Mouse (Mus musculus) forebrain, embryonic 13.5 days (tissue): ENCODE measurements around the gene Smg9. TPM values are rescaled to one million over a fixed set of nuclear protein-coding genes. Genes with fewer than 3 reads are reported as not detected.
A peak's percentile ranks its signal among the peaks of the same experiment; 100 is the strongest.

Experiments used
- ATAC-seq: fragments of 200-750 bp; cut with Nextera tagmentation; 2 replicates; pipeline ENCODE4 v1.8.0; 2017
- H3K27ac ChIP-seq: fragments of 300-500 bp; sonication (generic); 2 replicates; pipeline ENCODE4 v1.5.1; 2015; ENCODE audit warnings: inconsistent platforms, mild to moderate bottlenecking, moderate library complexity
- H3K27me3 ChIP-seq: fragments of 300-500 bp; sonication (generic); 2 replicates; pipeline ENCODE4 v1.6.1; 2015; ENCODE audit warnings: mild to moderate bottlenecking, inconsistent platforms
- H3K36me3 ChIP-seq: fragments of 300-500 bp; sonication (generic); 2 replicates; pipeline ENCODE4 v1.6.1; 2015; ENCODE audit warnings: mild to moderate bottlenecking, inconsistent platforms; ENCODE audit not compliant: poor library complexity, severe bottlenecking
- H3K4me1 ChIP-seq: fragments of 300-500 bp; sonication (generic); 2 replicates; pipeline ENCODE4 v1.6.1; 2015; ENCODE audit warnings: inconsistent platforms
- H3K4me2 ChIP-seq: fragments of 300-500 bp; sonication (generic); 2 replicates; pipeline ENCODE4 v1.6.1; 2015; ENCODE audit warnings: inconsistent platforms, mild to moderate bottlenecking, moderate library complexity
- H3K4me3 ChIP-seq: fragments of 300-500 bp; sonication (generic); 2 replicates; pipeline ENCODE4 v1.5.1; 2015; ENCODE audit warnings: mild to moderate bottlenecking, inconsistent platforms
- H3K9ac ChIP-seq: fragments of 300-500 bp; sonication (generic); 2 replicates; pipeline ENCODE4 v1.6.1; 2015; ENCODE audit warnings: mild to moderate bottlenecking, inconsistent platforms
- H3K9me3 ChIP-seq: fragments of 300-500 bp; sonication (generic); replicated peaks from 2 replicates; pipeline ENCODE4 v1.6.1; 2016; ENCODE audit warnings: inconsistent platforms
- WGBS: fragments of 180-500 bp; shearing (Covaris S2); methylation state at CpG from one replicate; pipeline ENCODE4 v1.1.7; 2015; 5-methylcytosine and 5-hydroxymethylcytosine counted together
- polyA plus RNA-seq: library from polyadenylated mRNA; unstranded; fragments of >200 nt; fragmentation: Nextera tagmentation; extraction: Ambion mirVana; gene quantifications from 2 replicates; pipeline ENCODE4 v1.2.1, GENCODE M21; 2015

Gene Smg9
- polyA plus RNA-seq, 1 experiment from 2014 or later, result 25.7 TPM

- Histone ChIP-seq H3K4me3 (no peak overlapping the region), H3K9ac (no peak overlapping the region), H3K4me1 (no peaks in the 10 kb centered on the region), H3K27ac (no peak overlapping the region), H3K9me3 (no peaks in the 10 kb centered on the region), H3K27me3 (peaks cover under 1% of the 10 kb centered on the region; the same call in 1 of the 2 replicates), H3K36me3 (no peaks in the 10 kb centered on the region), H3K4me2 (no peak overlapping the region)
- WGBS, result 86% methylated on average over 5 of the region's 5 CpGs
- ATAC-seq, result no peak
Observed at GRCm38 (mm10) chr7:24455726-24456125, 56.3 kb downstream of the Smg9 start.

- H3K4me1 ChIP-seq, result peaks cover 5% of the 10 kb centered on the region
- H3K36me3 ChIP-seq, result no peaks in the 10 kb centered on the region
- H3K4me3 ChIP-seq, result no peak overlapping the region
- H3K27ac ChIP-seq, result no peak overlapping the region
- no peak overlapping the region for H3K4me2 ChIP-seq
- no peak overlapping the region for H3K9ac ChIP-seq
- 79% methylated on average over 10 of the region's 10 CpGs for WGBS
- no peaks in the 10 kb centered on the region for H3K9me3 ChIP-seq
- ATAC-seq, result no peak
- peaks cover 11% of the 10 kb centered on the region; the same call in 1 of the 2 replicates for H3K27me3 ChIP-seq
Observed at GRCm38 (mm10) chr7:24457726-24458370, 58.4 kb downstream of the Smg9 start.

GRCm38 (mm10) chr7:24459440-24459839 lies 60.0 kb downstream of the Smg9 start:
- Histone ChIP-seq H3K4me1 (peaks cover 9% of the 10 kb centered on the region), H3K36me3 (no peaks in the 10 kb centered on the region), H3K27ac (no peak overlapping the region), H3K9me3 (no peaks in the 10 kb centered on the region), H3K9ac (no peak overlapping the region), H3K27me3 (peaks cover 16% of the 10 kb centered on the region; the same call in 1 of the 2 replicates), H3K4me3 (no peak overlapping the region), H3K4me2 (no peak overlapping the region)
- ATAC-seq, result no peak
- WGBS, result 80% methylated on average over 5 of the region's 5 CpGs

GRCm38 (mm10) chr7:24459843-24460242 lies 60.4 kb downstream of the Smg9 start:
- H3K4me3 ChIP-seq, result no peak overlapping the region
- no peak for ATAC-seq
- 72% methylated on average over 3 of the region's 3 CpGs for WGBS
- no peak overlapping the region for H3K4me2 ChIP-seq
- H3K36me3 ChIP-seq, result no peaks in the 10 kb centered on the region
- H3K4me1 ChIP-seq, result peaks cover 9% of the 10 kb centered on the region
- H3K27ac ChIP-seq, result no peak overlapping the region
- H3K27me3 ChIP-seq, result peaks cover 16% of the 10 kb centered on the region; the same call in 1 of the 2 replicates
- no peak overlapping the region for H3K9ac ChIP-seq
- no peaks in the 10 kb centered on the region for H3K9me3 ChIP-seq

- Histone ChIP-seq H3K36me3 (no peaks in the 10 kb centered on the region), H3K27me3 (peaks cover 16% of the 10 kb centered on the region; the same call in 1 of the 2 replicates), H3K4me3 (no peak overlapping the region), H3K9me3 (no peaks in the 10 kb centered on the region), H3K27ac (no peak overlapping the region), H3K4me1 (peaks cover 9% of the 10 kb centered on the region), H3K4me2 (no peak overlapping the region), H3K9ac (no peak overlapping the region)
- ATAC-seq, result no peak
- 75% methylated on average over 14 of the region's 14 CpGs for WGBS
Observed at GRCm38 (mm10) chr7:24461376-24462051, 62.1 kb downstream of the Smg9 start.

- ATAC-seq, result peak; percentile 24; the same call in 1 of the 2 replicates
Observed at GRCm38 (mm10) chr7:24462388-24463319, 63.2 kb downstream of the Smg9 start, which contains the start of gene Plaur. Gene Plaur (plus strand): TSS chr7:24462484.

GRCm38 (mm10) chr7:24466835-24467234 lies 67.4 kb downstream of the Smg9 start:
- no peak overlapping the region for H3K9ac ChIP-seq
- no peak overlapping the region for H3K4me2 ChIP-seq
- peaks cover 9% of the 10 kb centered on the region for H3K4me1 ChIP-seq
- 95% methylated on average over 6 of the region's 6 CpGs for WGBS
- H3K36me3 ChIP-seq, result no peaks in the 10 kb centered on the region
- H3K27me3 ChIP-seq, result peaks cover 11% of the 10 kb centered on the region; the same call in 1 of the 2 replicates
- peaks cover 4% of the 10 kb centered on the region for H3K9me3 ChIP-seq
- no peak overlapping the region for H3K4me3 ChIP-seq
- no peak for ATAC-seq
- H3K27ac ChIP-seq, result no peak overlapping the region

More at GRCm38 (mm10) chr7:24462388-24463319, 63.2 kb downstream of the Smg9 start, which contains the start of gene Plaur:
- Histone ChIP-seq H3K9ac (no peak within 1 kb of the TSS), H3K4me2 (peak within 1 kb of the TSS; percentile 19; the same call in 1 of the 2 replicates), H3K9me3 (no peaks in the 10 kb centered on the region), H3K36me3 (no peaks in the 10 kb centered on the region), H3K27ac (no peak within 1 kb of the TSS), H3K4me1 (peaks cover 9% of the 10 kb centered on the region), H3K27me3 (peaks cover 16% of the 10 kb centered on the region; the same call in 1 of the 2 replicates), H3K4me3 (no peak within 1 kb of the TSS)
- 7% methylated on average over 25 of the region's 27 CpGs for WGBS

GRCm38 (mm10) chr7:24467886-24468285 lies 68.5 kb downstream of the Smg9 start:
- peaks cover 6% of the 10 kb centered on the region; the same call in 1 of the 2 replicates for H3K27me3 ChIP-seq
- H3K9me3 ChIP-seq, result peaks cover 4% of the 10 kb centered on the region
- no peak overlapping the region for H3K9ac ChIP-seq
- H3K27ac ChIP-seq, result no peak overlapping the region
- H3K36me3 ChIP-seq, result no peaks in the 10 kb centered on the region
- H3K4me1 ChIP-seq, result peaks cover 4% of the 10 kb centered on the region; the same call in 1 of the 2 replicates
- H3K4me2 ChIP-seq, result no peak overlapping the region
- WGBS, result 83% methylated on average over 5 of the region's 5 CpGs
- ATAC-seq, result no peak
- H3K4me3 ChIP-seq, result no peak overlapping the region

GRCm38 (mm10) chr7:24469126-24469525 lies 69.7 kb downstream of the Smg9 start:
- 82% methylated on average over 3 of the region's 3 CpGs for WGBS
- Histone ChIP-seq H3K27ac (no peak overlapping the region), H3K4me2 (no peak overlapping the region), H3K27me3 (0 out of 2 replicates have a peak, but pooled peaks cover 1% of the 10 kb centered on the region), H3K4me3 (no peak overlapping the region), H3K4me1 (no peaks in the 10 kb centered on the region), H3K9ac (no peak overlapping the region), H3K36me3 (no peaks in the 10 kb centered on the region), H3K9me3 (peaks cover 4% of the 10 kb centered on the region)
- ATAC-seq, result no peak

GRCm38 (mm10) chr7:24470356-24470755 lies 70.9 kb downstream of the Smg9 start:
- no peak overlapping the region for H3K4me3 ChIP-seq
- H3K9ac ChIP-seq, result no peak overlapping the region
- H3K4me1 ChIP-seq, result peaks cover 5% of the 10 kb centered on the region
- H3K4me2 ChIP-seq, result no peak overlapping the region
- no peaks in the 10 kb centered on the region for H3K27me3 ChIP-seq
- no peak for ATAC-seq
- no peaks in the 10 kb centered on the region for H3K36me3 ChIP-seq
- 94% methylated on average over 7 of the region's 7 CpGs for WGBS
- peaks cover 4% of the 10 kb centered on the region for H3K9me3 ChIP-seq
- no peak overlapping the region for H3K27ac ChIP-seq
